Mouse (Mus musculus) intestine, postnatal 0 days (tissue): ENCODE results near the gene Pld4. TPM values are rescaled to one million over a fixed set of nuclear protein-coding genes. Genes with fewer than 3 reads are reported as not detected.

Experiments
- ATAC-seq: fragments of 200-750 bp; cut with Nextera tagmentation; 2 replicates; pipeline ENCODE4 v1.8.0; 2017; ENCODE audit warnings: mild to moderate bottlenecking, moderate TSS enrichment, moderate library complexity
- H3K27ac ChIP-seq: fragments of 300-500 bp; sonication (generic); 2 replicates; pipeline ENCODE4 v1.5.1; 2014; ENCODE audit warnings: mild to moderate bottlenecking, low read depth, low read length, moderate library complexity
- H3K27me3 ChIP-seq: fragments of 300-500 bp; sonication (generic); replicated peaks from 2 replicates; pipeline ENCODE4 v1.6.1; 2014; ENCODE audit warnings: low read length, mixed read lengths; ENCODE audit not compliant: control insufficient read depth, insufficient read depth
- H3K36me3 ChIP-seq: fragments of 300-500 bp; sonication (generic); 2 replicates; pipeline ENCODE4 v1.6.1; 2014; ENCODE audit warnings: mild to moderate bottlenecking, moderate library complexity; ENCODE audit not compliant: control insufficient read depth, insufficient read depth
- H3K4me1 ChIP-seq: fragments of 300-500 bp; sonication (generic); replicated peaks from 2 replicates; pipeline ENCODE4 v1.6.1; 2014; ENCODE audit warnings: antibody characterized with exemption, low read length, mixed read lengths; ENCODE audit not compliant: control insufficient read depth, insufficient read depth
- H3K4me2 ChIP-seq: fragments of 300-500 bp; sonication (generic); replicated peaks from 2 replicates; pipeline ENCODE4 v1.6.1; 2014; ENCODE audit warnings: low read depth, mild to moderate bottlenecking, moderate library complexity
- H3K4me3 ChIP-seq: fragments of 300-500 bp; sonication (generic); 2 replicates; pipeline ENCODE4 v1.5.1; 2014; ENCODE audit warnings: low read depth, low read length
- H3K9ac ChIP-seq: fragments of 300-500 bp; sonication (generic); 2 replicates; pipeline ENCODE4 v1.6.1; 2014; ENCODE audit warnings: mild to moderate bottlenecking, low read depth, low read length
- H3K9me3 ChIP-seq: fragments of 300-500 bp; sonication (generic); 2 replicates; pipeline ENCODE4 v1.6.1; 2016; ENCODE audit warnings: mixed run types; ENCODE audit not compliant: control insufficient read depth
- CTCF ChIP-seq: sonication (generic); IDR thresholded peaks from 2 replicates; pipeline ENCODE4 v1.5.1; 2016; ENCODE audit warnings: low read depth, mild to moderate bottlenecking, control low read depth, antibody characterized with exemption, moderate library complexity
- WGBS: fragments of 180-500 bp; shearing (Covaris S2); extraction: QIAGEN DNeasy Blood & Tissue Kit; methylation state at CpG from one replicate; pipeline ENCODE4 v1.1.7; 2014; 5-methylcytosine and 5-hydroxymethylcytosine counted together
- polyA plus RNA-seq: library from polyadenylated mRNA; unstranded; fragments of >200 nt; fragmentation: Nextera tagmentation; extraction: Ambion mirVana; gene quantifications from 2 replicates; pipeline ENCODE4 v1.2.1, GENCODE M21; 2015

Gene Pld4
- polyA plus RNA-seq, 1 experiment from 2014 or later: 6.7 TPM

DNA sequence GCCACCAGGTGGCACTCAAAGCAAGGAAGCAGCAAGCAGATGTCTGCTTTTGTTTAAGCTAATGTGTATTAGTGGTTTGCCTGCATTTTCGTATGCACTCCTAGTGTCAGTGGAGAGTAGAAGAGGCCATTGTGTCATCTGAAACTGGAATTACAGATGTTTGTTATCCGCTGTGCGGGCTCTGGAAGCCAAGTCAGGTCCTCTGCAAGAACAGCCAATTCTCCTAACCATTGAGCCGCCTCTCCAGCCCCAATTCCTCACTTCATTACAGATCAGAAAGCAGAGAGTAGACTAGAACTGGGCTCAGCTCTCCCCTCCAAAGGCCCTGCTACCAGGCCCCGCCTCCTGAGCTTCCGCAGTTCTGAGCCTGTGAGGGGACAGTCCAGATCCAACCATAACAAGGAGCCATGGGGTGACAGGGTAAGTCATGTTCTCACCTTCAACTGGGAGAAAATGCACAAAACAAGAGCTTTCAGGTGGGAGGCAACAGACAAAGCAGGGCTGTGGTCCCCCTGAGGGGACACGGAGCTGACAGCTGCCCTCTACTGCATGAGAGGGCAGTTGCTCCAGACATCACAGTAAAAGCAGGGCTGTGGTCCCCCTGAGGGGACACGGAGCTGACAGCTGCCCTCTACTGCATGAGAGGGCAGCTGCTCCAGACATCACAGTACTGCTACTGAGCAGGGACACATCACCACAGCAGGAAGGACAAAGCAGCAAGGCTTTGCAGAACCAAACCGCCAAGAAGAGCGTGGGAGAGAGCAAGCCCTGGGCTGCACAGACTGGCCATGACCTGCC, 13.4 kb upstream of the Pld4 start:
- Histone ChIP-seq H3K9ac (no peak overlapping the region), H3K36me3 (peaks cover 24% of the 10 kb centered on the region; the same call in 1 of the 2 replicates), H3K27ac (no peak overlapping the region), H3K4me3 (no peak overlapping the region), H3K4me1 (no peaks in the 10 kb centered on the region), H3K9me3 (no peaks in the 10 kb centered on the region), H3K4me2 (0 out of 2 replicates have a peak overlapping the region, but pooled peaks have one; percentile 2), H3K27me3 (no peaks in the 10 kb centered on the region)
- 34% methylated on average over 10 of the region's 10 CpGs for whole genome bisulfite sequencing
- 0 out of 2 replicates have a peak, but pooled peaks have one; percentile 7 for ATAC-seq
- TF ChIP-seq CTCF: peak; percentile 88

DNA sequence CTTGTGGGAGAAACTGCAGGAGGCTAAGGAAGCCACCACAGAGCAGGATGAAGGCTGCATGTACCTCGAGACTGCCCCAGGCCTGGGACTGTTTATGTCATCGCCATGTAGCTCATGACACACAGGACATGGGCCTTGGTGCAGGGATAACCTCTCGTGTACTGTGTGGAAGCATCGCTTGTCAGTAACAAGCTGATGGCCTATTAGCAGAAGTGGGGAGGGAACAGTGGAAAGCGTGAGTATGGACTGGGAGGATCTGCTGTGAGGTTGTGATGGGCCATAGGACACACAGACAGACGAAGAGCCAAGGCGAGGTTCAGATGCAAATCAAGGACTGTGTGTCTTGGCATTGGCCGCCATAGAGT, 12.9 kb upstream of the Pld4 start:
- TF ChIP-seq CTCF: no peak

DNA sequence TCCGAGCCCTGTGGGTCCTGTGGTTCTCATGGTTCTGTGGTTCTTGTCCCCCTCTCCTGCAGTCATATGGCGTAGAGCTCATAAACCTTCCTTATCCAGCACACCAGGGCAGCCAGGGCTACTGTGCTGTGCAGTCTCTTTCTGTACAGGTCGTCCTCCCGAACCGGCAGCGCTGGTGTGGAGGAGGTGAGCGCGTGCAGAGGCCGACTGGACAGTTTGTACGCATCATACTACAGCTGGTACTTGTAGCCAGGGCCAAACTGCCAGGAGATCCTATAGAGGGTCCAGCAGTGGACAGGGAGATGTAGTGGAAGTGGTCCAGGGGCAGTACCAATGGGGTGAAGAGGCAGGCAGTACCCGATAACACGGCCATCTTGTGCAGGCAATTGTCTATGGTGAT, 9.5 kb upstream of the Pld4 start:
- Histone ChIP-seq H3K4me1 (0 out of 2 replicates have a peak, but pooled peaks cover 2% of the 10 kb centered on the region), H3K27me3 (no peaks in the 10 kb centered on the region), H3K9ac (no peak overlapping the region), H3K4me3 (no peak overlapping the region), H3K36me3 (no peaks in the 10 kb centered on the region), H3K4me2 (no peak overlapping the region), H3K9me3 (no peaks in the 10 kb centered on the region), H3K27ac (no peak overlapping the region)
- no peak for ATAC-seq
- WGBS: 88% methylated on average over 12 of the region's 12 CpGs
- no peak for TF ChIP-seq CTCF

More for the DNA sequence above, 12.9 kb upstream of the Pld4 start:
- Histone ChIP-seq H3K9ac (no peak overlapping the region), H3K27me3 (no peaks in the 10 kb centered on the region), H3K4me3 (no peak overlapping the region), H3K9me3 (no peaks in the 10 kb centered on the region), H3K36me3 (peaks cover 22% of the 10 kb centered on the region; the same call in 1 of the 2 replicates), H3K27ac (no peak overlapping the region), H3K4me2 (no peak overlapping the region), H3K4me1 (no peaks in the 10 kb centered on the region)
- ATAC-seq: no peak
- WGBS: 83% methylated on average over 8 of the region's 8 CpGs

DNA sequence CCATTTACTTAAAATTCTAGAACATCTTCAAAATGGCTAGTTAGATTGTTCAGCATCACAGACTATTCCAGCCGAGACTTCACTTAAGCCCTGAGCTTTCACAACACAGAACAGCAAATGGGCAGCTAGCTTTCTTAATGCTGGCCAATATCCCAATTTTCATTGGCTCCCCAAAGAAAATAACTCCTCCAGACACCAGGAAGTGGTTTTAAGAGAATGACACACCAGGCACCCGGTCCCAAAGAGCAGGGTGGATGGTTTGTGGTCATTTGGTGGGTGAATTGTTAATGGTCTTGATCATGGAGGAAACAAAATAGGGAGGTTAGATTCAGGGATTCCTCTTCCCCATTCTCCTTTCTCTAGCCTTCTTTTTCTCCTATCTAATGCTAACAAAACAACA, 8.1 kb upstream of the Pld4 start:
- no peak for ATAC-seq
- H3K4me3 ChIP-seq: no peak overlapping the region
- H3K27ac ChIP-seq: no peak overlapping the region
- TF ChIP-seq CTCF: no peak
- H3K9me3 ChIP-seq: no peaks in the 10 kb centered on the region
- no peaks in the 10 kb centered on the region for H3K27me3 ChIP-seq
- no peak overlapping the region for H3K4me2 ChIP-seq
- WGBS: 52% methylated on average over 2 of the region's 2 CpGs
- H3K36me3 ChIP-seq: no peaks in the 10 kb centered on the region
- H3K9ac ChIP-seq: no peak overlapping the region
- H3K4me1 ChIP-seq: 0 out of 2 replicates have a peak, but pooled peaks cover 2% of the 10 kb centered on the region

DNA sequence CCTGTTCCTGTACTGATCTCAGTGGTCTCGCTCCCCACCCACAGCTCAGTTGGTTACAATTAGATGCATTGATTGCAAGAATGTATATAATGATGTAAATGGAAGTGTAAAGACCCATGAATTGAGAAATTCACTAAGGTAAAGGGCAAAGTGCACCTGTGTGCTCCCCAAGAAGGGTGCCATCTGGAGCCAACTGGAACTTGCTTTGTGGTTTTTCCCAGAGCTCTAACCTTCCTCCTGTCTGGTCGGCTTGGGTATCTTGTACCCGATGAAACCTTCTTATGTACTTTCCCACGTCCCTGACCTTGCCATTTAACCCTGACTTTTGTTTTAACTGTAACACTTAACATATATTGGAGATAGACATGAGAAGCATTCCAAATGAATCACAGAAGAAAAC, 4.6 kb upstream of the Pld4 start:
- no peak for ATAC-seq
- no peak for TF ChIP-seq CTCF
- WGBS: 66% methylated on average over 4 of the region's 4 CpGs

DNA sequence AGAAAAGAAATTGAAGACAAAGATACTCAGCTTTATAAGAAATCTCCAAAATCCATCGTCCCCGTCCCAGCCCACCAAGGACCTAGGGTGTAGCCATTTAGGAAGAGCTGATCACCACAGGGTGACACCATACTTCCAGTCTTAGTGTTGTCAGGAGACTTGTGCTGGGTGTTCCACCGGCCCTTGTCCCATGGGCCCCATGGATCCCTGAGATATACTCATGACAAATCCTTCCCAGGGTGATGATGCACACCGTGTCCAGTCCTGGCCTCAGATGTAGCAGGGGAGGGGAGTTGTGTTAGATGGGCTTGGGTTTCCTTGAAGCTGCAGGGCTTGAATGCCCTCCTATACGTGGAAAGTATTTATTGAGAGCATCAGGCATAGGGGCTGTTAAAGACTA, 2.6 kb upstream of the Pld4 start:
- Histone ChIP-seq H3K9me3 (no peaks in the 10 kb centered on the region), H3K36me3 (no peaks in the 10 kb centered on the region), H3K27me3 (no peaks in the 10 kb centered on the region), H3K4me1 (0 out of 2 replicates have a peak, but pooled peaks cover 6% of the 10 kb centered on the region), H3K4me3 (no peak overlapping the region), H3K9ac (no peak overlapping the region), H3K4me2 (no peak overlapping the region), H3K27ac (no peak overlapping the region)
- WGBS: 84% methylated on average over 5 of the region's 5 CpGs
- ATAC-seq: no peak
- TF ChIP-seq CTCF: no peak

More for the DNA sequence above, 4.6 kb upstream of the Pld4 start:
- no peaks in the 10 kb centered on the region for H3K27me3 ChIP-seq
- H3K4me2 ChIP-seq: no peak overlapping the region
- H3K9me3 ChIP-seq: no peaks in the 10 kb centered on the region
- H3K4me1 ChIP-seq: 0 out of 2 replicates have a peak, but pooled peaks cover 2% of the 10 kb centered on the region
- H3K4me3 ChIP-seq: no peak overlapping the region
- no peak overlapping the region for H3K9ac ChIP-seq
- no peaks in the 10 kb centered on the region for H3K36me3 ChIP-seq
- H3K27ac ChIP-seq: no peak overlapping the region
